Mouse (Mus musculus): ENCODE data around the gene Hspa1a. TPM values are rescaled to one million over a fixed set of nuclear protein-coding genes. Genes with fewer than 3 reads are reported as not detected.

Hspa1a gene
- 403 TPM for polyA plus RNA-seq (2017; shearing (Covaris generic))

GRCm38 (mm10) chr17:34972069-34972749 is at the start of gene Hspa1a, which contains the start of gene Hspa1l:
Gene Hspa1a, minus strand, starts transcription at chr17:34972156.
Gene Hspa1l, plus strand, starts transcription at chr17:34972703.

GRCm38 (mm10) chr17:35016376-35016775 is 44.4 kb upstream of the Hspa1a start, which contains the start of gene Vwa7:
Gene Vwa7, plus strand, starts transcription at chr17:35016579.

GRCm38 (mm10) chr17:35000717-35001451 is 28.9 kb upstream of the Hspa1a start, which contains the start of gene Vars:
Gene Vars, plus strand, starts transcription at chr17:35000987.

GRCm38 (mm10) chr17:34981690-34982180 is 9.8 kb upstream of the Hspa1a start, which contains the start of gene Lsm2:
Gene Lsm2, plus strand, starts transcription at chr17:34981862.

GRCm38 (mm10) chr17:34969822-34970221 is 2.1 kb downstream of the Hspa1a start, which contains the start of gene Gm20481:
Gene Gm20481, plus strand, starts transcription at chr17:34969912.

GRCm38 (mm10) chr17:34959130-34959778 is 12.7 kb downstream of the Hspa1a start, which contains the start of gene Hspa1b:
Gene Hspa1b, minus strand, starts transcription at chr17:34959238.

GRCm38 (mm10) chr17:34931061-34931734 is 40.8 kb downstream of the Hspa1a start, which contains the start of gene Neu1:
Gene Neu1, plus strand, starts transcription at chr17:34931253.

Other genes with a start within 250 kb of the Hspa1a start
- gene C4b, start 228.3 kb downstream of the Hspa1a start, polyA plus RNA-seq (2017; shearing (Covaris generic)) = not detected
- not detected for gene Cyp21a1, start 167.6 kb downstream of the Hspa1a start, polyA plus RNA-seq (2017; shearing (Covaris generic))
- gene Stk19, start 135.2 kb downstream of the Hspa1a start, polyA plus RNA-seq (2017; shearing (Covaris generic)) = 18.7 TPM
- gene Dxo, start 135.1 kb downstream of the Hspa1a start, polyA plus RNA-seq (2017; shearing (Covaris generic)) = 89.1 TPM
- 137 TPM for gene Skiv2l, start 121.9 kb downstream of the Hspa1a start, polyA plus RNA-seq (2017; shearing (Covaris generic))
- 27.2 TPM for gene Nelfe, start 121.8 kb downstream of the Hspa1a start, polyA plus RNA-seq (2017; shearing (Covaris generic))
- not detected for gene Cfb, start 109.6 kb downstream of the Hspa1a start, polyA plus RNA-seq (2017; shearing (Covaris generic))
- 0.32 TPM for gene Zbtb12, start 92.7 kb downstream of the Hspa1a start, polyA plus RNA-seq (2017; shearing (Covaris generic))
- not detected for gene Gm20547, start 90.1 kb downstream of the Hspa1a start, polyA plus RNA-seq (2017; shearing (Covaris generic))
- not detected for gene C2, start 73.9 kb downstream of the Hspa1a start, polyA plus RNA-seq (2017; shearing (Covaris generic))
- 49.8 TPM for gene Ehmt2, start 73.7 kb downstream of the Hspa1a start, polyA plus RNA-seq (2017; shearing (Covaris generic))
- gene Slc44a4, start 57.7 kb downstream of the Hspa1a start, polyA plus RNA-seq (2017; shearing (Covaris generic)) = not detected
- 116 TPM for gene Neu1, start 40.9 kb downstream of the Hspa1a start, polyA plus RNA-seq (2017; shearing (Covaris generic))
- 785 TPM for gene Hspa1b, start 12.9 kb downstream of the Hspa1a start, polyA plus RNA-seq (2017; shearing (Covaris generic))
- gene Gm20481, start 2.2 kb downstream of the Hspa1a start, polyA plus RNA-seq (2017; shearing (Covaris generic)) = 42.4 TPM
- 0.17 TPM for gene Hspa1l, start 547 bp upstream of the Hspa1a start, polyA plus RNA-seq (2017; shearing (Covaris generic))
- gene Lsm2, start 9.7 kb upstream of the Hspa1a start, polyA plus RNA-seq (2017; shearing (Covaris generic)) = 59.4 TPM
- gene Vars, start 28.8 kb upstream of the Hspa1a start, polyA plus RNA-seq (2017; shearing (Covaris generic)) = 151 TPM
- gene Vwa7, start 44.4 kb upstream of the Hspa1a start, polyA plus RNA-seq (2017; shearing (Covaris generic)) = not detected
- not detected for gene Sapcd1, start 55.9 kb upstream of the Hspa1a start, polyA plus RNA-seq (2017; shearing (Covaris generic))
- 4.4 TPM for gene Msh5, start 74.6 kb upstream of the Hspa1a start, polyA plus RNA-seq (2017; shearing (Covaris generic))
- gene Clic1, start 77.8 kb upstream of the Hspa1a start, polyA plus RNA-seq (2017; shearing (Covaris generic)) = 228 TPM
- gene Ddah2, start 86.9 kb upstream of the Hspa1a start, polyA plus RNA-seq (2017; shearing (Covaris generic)) = 0.95 TPM
- not detected for gene Ly6g6c, start 93.2 kb upstream of the Hspa1a start, polyA plus RNA-seq (2017; shearing (Covaris generic))
- not detected for gene Mpig6b, start 94.0 kb upstream of the Hspa1a start, polyA plus RNA-seq (2017; shearing (Covaris generic))
- not detected for gene Ly6g6e, start 104.7 kb upstream of the Hspa1a start, polyA plus RNA-seq (2017; shearing (Covaris generic))
- not detected for gene Ly6g6d, start 105.9 kb upstream of the Hspa1a start, polyA plus RNA-seq (2017; shearing (Covaris generic))
- gene Ly6g6f, start 113.5 kb upstream of the Hspa1a start, polyA plus RNA-seq (2017; shearing (Covaris generic)) = not detected
- 90.2 TPM for gene Abhd16a, start 117.1 kb upstream of the Hspa1a start, polyA plus RNA-seq (2017; shearing (Covaris generic))
- not detected for gene Ly6g5c, start 136.1 kb upstream of the Hspa1a start, polyA plus RNA-seq (2017; shearing (Covaris generic))
- gene Ly6g5b, start 143.3 kb upstream of the Hspa1a start, polyA plus RNA-seq (2017; shearing (Covaris generic)) = 1.2 TPM
- 64.4 TPM for gene Gpank1, start 149.3 kb upstream of the Hspa1a start, polyA plus RNA-seq (2017; shearing (Covaris generic))
- gene Csnk2b, start 149.9 kb upstream of the Hspa1a start, polyA plus RNA-seq (2017; shearing (Covaris generic)) = 190 TPM
- gene D17H6S53E, start 154.2 kb upstream of the Hspa1a start, polyA plus RNA-seq (2017; shearing (Covaris generic)) = 0.75 TPM
- gene Apom, start 159.9 kb upstream of the Hspa1a start, polyA plus RNA-seq (2017; shearing (Covaris generic)) = not detected
- gene Bag6, start 163.0 kb upstream of the Hspa1a start, polyA plus RNA-seq (2017; shearing (Covaris generic)) = 77.8 TPM
- gene Prrc2a, start 192.7 kb upstream of the Hspa1a start, polyA plus RNA-seq (2017; shearing (Covaris generic)) = 31.3 TPM
- not detected for gene Aif1, start 203.9 kb upstream of the Hspa1a start, polyA plus RNA-seq (2017; shearing (Covaris generic))
- gene Lst1, start 216.3 kb upstream of the Hspa1a start, polyA plus RNA-seq (2017; shearing (Covaris generic)) = 1.8 TPM
- 754 TPM for gene Ltb, start 222.3 kb upstream of the Hspa1a start, polyA plus RNA-seq (2017; shearing (Covaris generic))
- gene Tnf, start 229.9 kb upstream of the Hspa1a start, polyA plus RNA-seq (2017; shearing (Covaris generic)) = 4.2 TPM
- 24.6 TPM for gene Lta, start 233.2 kb upstream of the Hspa1a start, polyA plus RNA-seq (2017; shearing (Covaris generic))
- gene Gm16181, start 248.7 kb upstream of the Hspa1a start, polyA plus RNA-seq (2017; shearing (Covaris generic)) = not detected

Measured in naive thymus-derived CD4-positive, alpha-beta T cell, adult 5 months (primary cell).